Mouse (Mus musculus) layer of hippocampus, adult 9-11 months (tissue): ENCODE data around the gene Trem3.
A peak's percentile ranks its signal among the peaks of the same experiment; 100 is the strongest.

Experiments used
- DNase-seq: peaks from one replicate; pipeline ENCODE4 v3.0.0; 2022

Trem3 gene

DNA sequence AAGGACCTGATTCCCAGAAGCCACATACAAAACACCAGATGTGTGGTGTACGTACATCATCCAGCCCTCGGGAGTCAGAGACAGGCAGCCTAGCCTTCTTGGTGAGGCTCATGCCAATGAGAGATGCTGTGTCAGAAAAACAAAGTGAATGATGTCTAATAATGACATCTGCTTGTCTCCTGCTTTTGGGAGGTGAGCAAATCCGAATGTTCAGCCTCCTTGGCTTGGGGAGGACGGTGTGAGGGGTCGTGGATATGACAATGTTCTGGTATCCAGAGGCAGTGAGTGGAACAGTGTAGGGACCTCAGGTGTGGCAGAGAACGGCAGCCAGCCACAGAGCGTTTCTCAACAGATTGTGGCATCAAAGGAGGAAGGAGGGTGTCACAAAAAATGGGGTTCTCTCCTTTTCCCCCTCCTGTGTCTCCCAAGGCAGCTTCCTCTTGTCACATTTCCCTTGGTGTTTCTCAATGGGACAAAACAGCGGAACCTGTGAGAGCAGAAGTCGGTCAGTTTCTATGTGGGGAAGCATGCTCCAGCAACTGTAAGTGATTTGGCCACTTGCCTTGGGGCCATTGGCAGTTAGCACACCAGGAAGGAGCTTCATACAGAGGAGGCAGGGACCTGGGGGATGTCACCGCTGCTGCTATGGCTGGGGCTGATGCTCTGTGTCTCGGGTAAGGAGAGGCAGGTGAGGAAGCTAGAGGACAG is at the start of gene Trem3:
TSS of gene Trem3 (plus strand) at position 557 of the 708 bp plus-strand sequence.
- DNase-seq: no peak

DNA sequence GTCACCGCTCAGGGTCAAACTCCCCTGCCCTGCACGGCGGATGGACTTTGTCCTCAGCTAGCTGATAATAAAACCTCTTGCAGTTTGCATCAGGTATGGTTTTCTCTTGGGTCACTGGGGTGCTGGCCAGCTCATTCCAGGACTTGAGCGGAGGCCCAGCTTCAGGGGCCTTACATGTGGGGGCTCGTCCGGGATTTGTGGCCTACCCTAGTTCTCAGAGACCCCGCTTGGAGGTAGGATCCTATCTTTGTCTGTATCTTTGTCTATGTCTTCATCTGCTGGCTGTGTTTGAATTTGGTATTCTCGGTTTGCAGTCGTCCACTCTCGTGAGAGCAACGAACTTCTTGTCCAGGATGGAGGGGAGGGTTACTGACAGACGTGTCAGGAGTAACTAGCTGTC is 44.5 kb upstream of the Trem3 start:
- no peak for DNase-seq

DNA sequence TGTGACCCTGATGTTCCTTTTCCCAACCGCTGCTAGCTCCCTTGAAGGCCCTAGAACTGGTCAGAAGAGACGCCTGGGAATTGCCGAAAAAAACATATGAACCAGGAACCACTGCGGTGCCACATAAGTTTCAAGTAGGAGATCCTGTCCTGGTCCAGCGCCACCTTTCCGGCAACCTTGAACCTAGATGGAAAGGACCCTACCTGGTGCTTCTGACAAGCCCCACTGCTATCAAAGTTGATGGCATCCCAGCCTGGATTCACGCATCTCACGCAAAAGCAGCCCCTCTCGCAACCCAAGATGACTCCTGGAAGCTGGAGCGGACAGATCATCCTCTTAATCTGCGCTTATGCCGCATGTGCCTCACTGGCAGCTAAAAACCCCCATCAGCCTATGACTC is 35.0 kb upstream of the Trem3 start:
- no peak for DNase-seq

DNA sequence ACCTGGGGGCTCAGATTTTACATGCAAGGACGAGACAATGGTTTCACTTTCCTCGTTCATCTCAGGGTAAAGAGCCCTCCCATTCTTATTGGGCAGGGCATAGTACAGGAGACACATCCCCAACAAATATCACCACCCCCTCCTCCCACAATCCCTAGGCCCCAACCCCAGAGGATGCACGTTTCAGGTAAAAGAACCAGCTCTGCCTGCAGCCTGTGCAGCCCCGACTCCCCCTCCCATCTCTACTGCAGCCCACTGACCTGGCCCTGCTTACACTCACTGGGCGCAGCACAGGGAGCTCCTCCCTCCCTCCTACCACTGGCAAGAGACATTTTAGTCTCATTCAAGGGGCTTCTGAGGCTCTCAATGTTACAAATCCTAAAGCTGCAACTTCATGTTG is 34.1 kb upstream of the Trem3 start:
- DNase-seq: no peak

DNA sequence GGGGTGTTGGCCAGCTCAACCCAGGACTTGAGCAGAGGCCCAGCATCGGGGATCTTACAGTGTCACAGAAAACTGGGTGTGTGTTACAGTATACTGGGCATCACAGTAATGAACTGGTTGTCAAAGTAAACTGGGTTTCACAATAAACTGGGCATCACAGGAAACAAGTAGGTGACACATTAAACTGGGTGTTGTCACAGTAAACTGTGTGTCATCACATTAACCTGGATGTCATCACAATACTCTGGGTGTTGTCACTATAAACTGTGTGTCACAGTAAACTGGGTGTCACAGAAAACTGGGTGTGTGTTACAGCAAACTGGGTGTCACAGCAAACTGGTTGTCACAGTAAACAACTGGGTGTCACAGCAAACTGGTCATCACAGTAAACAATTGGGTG is 32.1 kb upstream of the Trem3 start:
- DNase-seq: no peak

DNA sequence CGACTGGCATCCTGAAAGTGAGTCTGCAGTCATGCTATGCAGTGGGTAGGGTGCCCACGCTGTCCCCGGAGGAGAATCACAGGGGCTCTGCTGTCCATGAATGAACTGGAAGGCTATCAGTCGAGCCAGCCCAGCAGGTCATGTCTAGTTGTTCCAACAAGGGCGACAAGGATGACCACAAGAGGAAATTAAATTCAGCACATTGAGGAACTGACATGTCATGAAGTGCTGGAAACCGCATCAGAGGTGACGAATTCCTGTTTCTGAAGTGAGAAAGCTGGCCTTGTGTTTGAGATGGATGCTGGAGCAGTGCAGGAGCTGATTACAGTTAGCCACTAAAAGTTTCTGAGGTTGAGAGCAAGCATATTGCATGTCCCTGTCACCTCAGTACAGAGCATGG is 16.9 kb upstream of the Trem3 start:
- no peak for DNase-seq

DNA sequence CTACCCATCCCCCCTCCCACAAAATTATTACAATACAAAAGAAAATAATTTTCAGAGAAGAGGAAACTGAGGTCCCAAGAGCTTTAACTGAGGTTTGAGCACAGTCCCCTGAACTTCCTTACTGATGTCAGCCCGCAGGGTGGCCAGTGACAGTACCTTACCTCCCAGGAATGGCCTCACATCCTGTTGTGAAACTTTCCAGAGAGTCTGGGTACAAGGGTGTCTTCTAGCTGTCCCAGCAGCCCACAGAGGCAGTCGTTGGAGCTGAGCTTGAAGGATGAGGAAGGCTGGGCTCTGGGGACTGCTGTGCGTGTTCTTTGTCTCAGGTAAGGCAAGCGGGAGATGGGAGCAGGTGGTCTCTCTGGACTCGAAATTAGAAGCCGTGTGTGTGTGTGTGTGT is 15.1 kb upstream of the Trem3 start, which contains the start of gene Trem1:
TSS of gene Trem1 (plus strand) at position 251 of the 400 bp plus-strand sequence.
- no peak for DNase-seq

DNA sequence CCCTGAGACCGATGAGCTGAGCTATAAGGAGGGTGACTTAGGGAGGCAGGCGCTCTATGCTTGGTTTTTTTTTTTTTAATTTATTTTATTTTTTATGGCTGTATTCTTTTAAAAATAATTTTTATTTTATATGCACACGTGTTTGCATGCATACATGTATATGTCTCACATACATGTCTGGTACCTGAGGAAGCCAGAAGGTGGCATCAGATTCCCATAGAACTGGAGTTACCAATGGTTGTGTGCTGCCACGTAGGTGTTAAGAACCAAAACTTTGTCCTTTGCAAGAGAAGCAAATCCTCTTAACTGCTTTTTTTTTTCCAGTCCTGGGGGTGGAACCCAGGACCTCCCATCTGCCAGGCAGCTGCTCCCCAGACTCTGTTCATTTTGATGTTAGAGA is 13.8 kb upstream of the Trem3 start:
- no peak for DNase-seq

DNA sequence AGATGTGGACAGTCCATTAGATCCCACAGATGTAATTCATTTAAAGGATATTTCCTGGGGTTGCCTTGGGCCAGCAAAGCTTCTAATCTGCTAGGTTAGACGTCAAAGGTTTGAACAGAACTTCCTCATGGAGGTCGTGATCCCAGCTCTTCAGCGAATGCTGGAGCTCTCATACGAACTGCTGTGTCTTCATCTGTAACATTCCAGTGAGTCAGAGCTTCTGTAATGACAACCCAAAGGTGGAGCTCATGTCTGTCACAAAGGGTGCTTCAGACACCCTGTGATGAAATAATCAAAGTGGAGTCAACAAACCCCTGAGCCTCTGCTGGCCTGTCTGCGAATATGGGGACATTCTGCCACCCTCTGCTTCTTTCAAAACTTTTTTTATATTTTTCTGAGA is 13.0 kb upstream of the Trem3 start:
- DNase-seq: no peak

DNA sequence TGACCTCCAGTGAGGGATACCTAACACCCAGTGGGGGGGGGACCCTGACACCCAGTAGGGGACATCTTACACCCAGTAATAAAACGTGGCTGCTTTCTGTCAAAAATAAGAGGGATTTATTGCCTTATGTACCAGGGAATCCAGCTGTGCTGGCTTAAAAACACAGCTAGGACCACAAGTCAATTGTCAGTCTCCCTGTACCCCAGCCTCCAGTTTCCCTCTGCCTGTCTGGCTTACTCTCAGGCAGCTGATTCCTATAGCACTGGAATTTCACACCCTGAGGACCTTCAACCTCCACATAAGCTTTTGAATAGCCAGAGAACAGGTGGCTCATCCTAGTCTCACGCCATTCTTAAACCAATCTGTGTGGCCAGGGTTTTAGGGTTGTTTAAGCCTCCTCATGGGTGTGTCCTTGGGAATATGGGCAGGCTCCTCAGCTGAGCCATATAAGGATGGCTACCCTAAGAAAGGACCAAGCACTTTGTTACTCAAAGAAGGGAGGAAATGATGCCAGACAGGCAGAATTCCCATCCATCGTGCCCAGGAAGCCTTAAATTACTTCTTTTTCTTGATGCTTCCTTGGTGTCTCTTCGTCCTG is 11.7 kb upstream of the Trem3 start:
- no peak for DNase-seq

DNA sequence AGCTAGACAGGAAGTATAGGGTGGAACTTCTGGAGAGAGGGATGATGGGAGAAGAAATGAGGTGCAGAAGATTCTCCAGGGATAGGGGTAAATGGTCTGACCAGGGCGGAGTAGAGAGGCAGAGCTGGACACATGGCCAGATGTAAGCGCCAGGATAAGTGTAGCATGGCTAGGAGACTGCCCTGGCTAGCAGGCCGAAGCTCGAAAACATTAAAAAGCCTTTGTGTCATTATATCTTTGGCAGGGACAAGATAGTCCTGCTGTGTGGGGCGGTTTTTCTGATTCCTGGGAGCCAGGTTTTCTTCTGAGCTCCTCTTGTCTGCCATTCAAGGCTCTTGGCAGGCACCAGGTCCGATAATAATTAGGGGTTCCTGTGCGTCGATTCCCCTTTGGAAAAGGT is 10.0 kb upstream of the Trem3 start:
- no peak for DNase-seq

DNA sequence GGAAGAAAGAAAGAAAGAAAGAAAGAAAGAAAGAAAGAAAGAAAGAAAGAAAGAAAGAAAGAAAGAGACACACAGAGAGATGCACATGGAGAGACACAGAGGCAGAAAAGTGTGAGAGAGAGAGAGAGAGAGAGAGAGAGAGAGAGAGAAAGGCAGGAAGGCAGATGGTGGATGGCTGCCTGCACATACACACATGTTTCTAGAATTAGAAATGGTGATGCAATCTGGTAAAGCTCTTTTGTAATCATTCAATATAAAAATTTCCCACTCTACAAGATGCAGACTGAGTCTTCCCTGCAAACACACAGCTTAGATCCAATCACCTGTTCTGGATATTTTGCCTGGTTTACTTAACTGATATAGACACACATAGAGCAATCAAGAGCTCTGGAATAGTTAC is 1.5 kb downstream of the Trem3 start:
- peak; percentile 42 for DNase-seq

DNA sequence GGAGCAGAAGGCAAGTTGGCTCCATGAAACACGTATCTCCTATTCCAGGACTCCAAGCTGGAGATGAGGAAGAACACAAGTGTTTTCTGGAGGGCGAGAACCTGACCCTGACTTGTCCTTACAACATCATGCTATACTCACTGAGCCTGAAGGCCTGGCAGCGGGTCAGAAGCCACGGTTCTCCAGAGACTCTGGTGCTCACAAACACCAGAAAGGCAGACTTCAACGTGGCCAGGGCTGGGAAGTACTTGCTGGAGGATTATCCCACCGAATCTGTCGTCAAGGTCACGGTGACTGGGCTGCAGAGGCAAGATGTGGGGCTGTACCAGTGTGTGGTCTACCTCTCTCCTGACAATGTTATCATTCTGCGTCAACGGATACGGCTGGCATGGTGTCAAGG is 1.9 kb downstream of the Trem3 start:
- DNase-seq: no peak

DNA sequence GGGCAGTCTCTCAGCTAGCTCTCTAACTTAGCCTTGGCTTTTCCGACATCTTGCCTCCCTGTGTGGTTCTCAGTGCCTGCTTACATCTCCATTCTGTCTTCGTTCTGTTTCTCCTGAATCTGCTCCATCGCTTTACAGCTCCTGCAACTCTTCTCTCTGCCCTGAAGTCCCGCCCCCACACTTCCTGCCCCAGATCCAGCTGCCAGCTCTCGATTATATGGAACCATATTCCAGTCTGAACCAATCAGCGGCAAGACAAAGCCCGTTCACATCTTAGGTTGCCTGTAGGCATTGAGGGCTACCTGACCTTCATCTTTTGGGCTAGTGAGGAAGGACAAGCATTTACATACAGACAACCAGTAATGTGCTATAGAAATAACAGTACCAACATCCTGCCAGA is 3.1 kb downstream of the Trem3 start:
- no peak for DNase-seq

DNA sequence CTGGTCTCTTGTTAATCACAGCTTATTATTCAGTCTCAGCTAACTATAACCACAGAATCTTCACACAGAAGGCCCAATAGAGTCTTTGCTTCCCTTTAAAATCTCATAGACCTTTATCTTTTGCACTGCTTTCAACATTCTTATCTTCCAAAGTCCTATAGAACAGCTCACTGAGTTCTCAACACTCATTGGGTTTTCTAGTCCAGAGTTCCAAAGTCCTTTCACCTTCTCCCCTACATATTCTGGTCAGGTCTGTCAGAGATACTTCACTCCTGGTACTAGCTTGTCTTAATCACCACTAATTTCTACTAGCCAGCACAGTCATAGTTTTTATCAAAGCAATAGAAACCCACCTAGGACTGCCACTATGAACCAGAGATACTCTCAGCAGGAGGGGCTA is 9.0 kb downstream of the Trem3 start:
- DNase-seq: no peak

DNA sequence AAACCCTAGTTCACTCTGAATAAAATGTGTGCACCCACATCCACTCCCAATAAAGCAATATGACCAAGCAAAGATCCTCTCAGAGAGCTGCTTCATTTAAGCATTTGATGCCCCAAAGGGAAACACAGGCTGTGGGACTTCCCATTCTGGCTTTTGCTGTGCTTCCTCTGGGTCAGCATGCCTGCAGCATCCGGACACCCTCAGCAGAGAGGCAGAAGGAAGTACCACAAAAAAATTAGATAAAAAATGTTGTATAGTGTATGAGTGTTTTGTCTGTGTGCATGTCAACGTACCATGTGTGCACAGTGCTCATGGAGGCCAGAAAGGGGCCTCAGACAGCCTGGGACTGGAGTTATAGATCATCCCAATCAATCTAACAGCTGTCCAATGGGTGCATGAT is 14.3 kb downstream of the Trem3 start:
- DNase-seq: no peak

DNA sequence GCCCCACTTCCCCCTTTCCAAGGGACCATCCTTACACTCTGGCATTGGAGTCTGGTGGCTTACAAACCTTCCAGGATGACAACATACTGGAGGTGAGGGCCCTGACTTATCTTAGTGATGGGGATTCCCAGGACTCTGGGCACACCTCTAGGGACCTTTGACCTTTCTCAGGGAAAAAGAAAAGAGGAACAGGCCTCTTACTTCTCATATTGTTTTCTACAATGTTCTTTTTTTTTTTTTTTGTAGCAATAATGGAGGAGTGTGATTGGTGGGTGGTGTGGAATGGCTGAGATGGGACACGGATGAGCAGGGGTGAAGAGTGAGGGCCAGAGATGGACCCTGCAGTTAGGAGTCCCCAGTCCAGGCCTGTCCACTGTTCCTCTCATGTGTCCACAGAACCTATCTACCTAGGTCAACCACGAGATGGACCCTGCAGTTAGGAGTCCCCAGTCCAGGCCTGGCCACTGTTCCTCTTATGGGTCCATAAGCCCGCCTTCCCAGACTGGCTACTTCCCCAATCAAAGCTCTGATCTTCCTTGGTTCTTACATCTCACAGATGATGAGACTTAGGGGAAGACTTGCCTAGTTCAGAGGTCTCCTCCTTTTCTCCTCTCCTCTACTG is 16.3 kb downstream of the Trem3 start, which contains the start of gene Treml4:
TSS of gene Treml4 (plus strand) at position 555 of the 622 bp plus-strand sequence.
- no peak for DNase-seq

DNA sequence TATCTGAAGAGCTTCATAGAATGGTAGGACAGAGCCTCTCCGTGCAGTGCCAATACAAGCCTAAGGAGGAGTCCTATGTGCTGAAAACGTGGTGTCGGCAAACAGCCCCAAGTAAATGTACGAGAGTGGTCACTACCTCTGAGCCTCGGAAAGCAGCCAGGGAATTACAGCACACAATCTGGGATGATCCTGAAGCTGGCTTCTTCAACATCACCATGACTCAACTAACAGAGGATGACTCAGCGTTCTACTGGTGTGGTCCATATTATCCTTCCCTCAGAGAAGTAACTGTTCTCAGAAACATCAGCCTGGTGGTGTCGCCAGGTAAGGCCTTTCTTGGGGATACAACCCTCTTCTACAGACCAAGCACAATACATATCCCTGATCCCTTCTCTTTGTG is 17.1 kb downstream of the Trem3 start:
- no peak for DNase-seq

DNA sequence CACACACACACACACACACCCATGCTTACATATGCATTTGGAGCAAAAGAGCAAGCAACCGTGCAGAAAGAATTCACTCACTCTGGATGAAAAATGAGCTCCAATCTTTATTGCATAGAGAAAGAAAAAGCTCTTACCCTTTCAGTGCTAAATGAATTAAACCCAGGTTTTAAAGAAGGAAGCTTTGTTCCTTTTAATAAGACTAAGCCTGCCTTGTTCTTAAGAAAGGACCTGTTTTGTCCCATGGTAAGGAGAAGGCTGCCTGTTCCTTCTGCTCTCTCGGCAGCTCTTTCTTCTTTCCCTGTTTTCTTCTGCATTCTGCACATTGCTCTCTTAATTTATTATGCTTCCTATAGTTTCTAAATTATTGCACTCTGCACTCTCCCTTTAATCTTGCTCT is 18.6 kb downstream of the Trem3 start:
- DNase-seq: no peak

DNA sequence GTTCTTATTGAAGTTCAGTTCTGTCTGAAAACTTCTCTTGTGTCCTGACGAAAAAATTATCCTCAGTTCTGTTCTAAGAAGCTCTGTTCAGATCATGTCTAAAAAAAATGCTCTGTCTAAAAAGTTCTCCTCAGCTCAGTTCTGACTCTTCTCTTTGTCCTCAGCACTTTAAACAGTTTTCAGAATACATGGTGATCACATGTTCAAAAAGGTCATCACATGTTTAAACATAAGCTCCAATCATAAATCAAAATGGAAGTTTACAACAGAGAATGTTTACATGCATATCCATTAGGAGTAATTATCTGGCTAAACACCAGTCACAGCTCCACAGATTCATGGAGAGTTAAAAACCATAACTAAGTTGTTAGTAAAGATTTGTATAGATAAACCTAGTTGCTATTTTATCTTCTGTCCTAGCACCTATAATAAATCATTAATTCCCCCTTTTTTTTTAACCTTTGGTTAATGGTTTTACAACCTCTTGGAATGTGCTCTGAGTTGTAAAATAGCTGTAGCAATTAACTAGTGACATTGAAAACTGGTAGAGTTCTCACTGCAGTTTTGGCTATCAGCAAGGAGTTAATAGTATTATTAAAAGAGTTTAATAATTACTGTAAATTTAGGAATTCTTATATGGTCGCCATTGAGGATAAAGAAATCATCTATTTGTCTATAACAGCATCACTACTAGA is 19.2 kb downstream of the Trem3 start:
- DNase-seq: no peak

DNA sequence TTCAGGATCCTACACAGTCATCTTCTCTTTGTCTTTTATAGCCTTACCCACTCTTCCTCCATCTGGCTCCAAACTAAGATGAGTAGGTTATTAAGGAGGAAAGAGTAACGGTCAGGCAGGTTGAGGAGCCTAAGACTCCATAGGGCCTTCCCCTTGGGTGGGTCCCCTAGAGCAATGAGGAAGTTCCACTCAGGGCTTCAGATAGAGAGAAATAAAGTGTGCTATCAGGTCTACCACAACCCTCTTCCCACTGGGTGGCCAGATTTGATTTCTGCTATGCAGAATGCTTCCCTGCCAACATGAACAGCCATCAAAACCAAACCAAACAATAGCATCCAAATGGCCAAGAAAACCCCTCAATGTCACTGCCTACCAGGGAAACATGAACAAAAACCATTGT is 20.0 kb downstream of the Trem3 start:
- DNase-seq: no peak

DNA sequence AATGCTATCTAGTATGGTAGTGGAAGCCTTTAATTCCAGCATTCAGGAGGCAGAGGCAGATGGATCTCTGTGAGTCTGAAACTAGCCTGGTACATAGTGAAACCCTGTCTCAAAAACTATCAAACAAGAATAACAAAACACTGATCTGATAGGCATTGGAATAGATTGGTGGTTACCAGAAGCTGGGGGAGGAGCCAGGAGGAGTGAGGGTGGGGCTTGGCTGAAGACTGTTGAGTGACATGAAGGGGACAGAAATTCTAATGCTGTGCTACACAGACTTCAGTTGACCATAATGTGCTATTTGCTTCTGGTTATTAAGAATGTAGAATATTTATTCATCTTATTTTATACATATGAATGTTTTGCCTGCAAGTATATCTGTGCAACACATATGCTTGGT is 20.7 kb downstream of the Trem3 start:
- no peak for DNase-seq

DNA sequence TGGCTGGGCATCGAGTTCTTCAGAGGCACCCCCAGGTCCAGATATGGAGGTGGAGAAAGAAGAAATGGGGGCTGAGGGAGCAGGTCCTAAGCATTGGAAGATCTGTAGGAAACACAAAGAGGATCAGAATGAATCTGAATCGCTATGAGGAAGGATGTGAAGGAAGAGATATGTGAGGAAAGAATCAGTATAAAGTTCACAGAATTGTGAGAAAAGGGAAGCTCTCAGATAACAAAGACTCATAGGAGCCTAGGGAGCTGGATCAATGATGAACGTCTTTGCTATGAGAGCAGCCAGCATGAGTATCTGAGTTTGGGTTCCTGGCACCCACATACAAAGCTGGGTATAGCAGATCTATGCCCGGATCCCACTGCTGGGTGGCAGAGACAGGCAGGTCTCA is 22.3 kb downstream of the Trem3 start:
- no peak for DNase-seq

DNA sequence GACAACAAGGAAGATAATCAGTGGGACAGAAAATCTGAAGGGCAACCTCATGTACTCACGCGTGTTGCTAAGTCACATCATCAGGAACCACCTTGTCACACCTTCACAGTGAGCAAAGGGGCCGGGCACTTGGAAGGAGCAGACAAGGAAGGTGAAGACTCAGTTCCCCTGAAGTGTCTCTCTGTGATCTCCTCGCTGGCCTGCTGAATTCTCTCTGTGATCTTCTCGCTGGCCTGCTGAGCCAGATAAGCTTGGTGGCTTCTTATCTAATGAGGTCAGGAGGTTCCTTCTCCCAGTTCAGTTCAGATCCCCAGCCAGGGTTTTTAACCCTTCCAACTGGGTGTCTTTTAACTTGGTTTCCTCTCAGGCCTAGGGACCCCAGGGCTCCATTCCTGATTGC is 24.6 kb downstream of the Trem3 start:
- DNase-seq: no peak
